Mouse (Mus musculus) heart, adult 2 months (tissue): ENCODE measurements at regions not wholly inside any gene's neighbourhood (a gene's known extent, or its start where the extent isn't known, plus 50 kb on each side); places are given as distances from the start of the nearest gene placed in this dataset.

Source experiments
- CTCF ChIP-seq: fragments of 200-600 bp; IDR thresholded peaks from 2 replicates; pipeline ENCODE4 v1.8.1; 2022; ENCODE audit warnings: antibody characterized with exemption, mild to moderate bottlenecking, moderate library complexity
- POLR2A ChIP-seq: fragments of 200-500 bp; IDR thresholded peaks from 2 replicates; pipeline ENCODE4 v1.6.1; 2011; ENCODE audit warnings: mild to moderate bottlenecking, low read depth, low read length, control low read depth; ENCODE audit not compliant: insufficient read depth

DNA sequence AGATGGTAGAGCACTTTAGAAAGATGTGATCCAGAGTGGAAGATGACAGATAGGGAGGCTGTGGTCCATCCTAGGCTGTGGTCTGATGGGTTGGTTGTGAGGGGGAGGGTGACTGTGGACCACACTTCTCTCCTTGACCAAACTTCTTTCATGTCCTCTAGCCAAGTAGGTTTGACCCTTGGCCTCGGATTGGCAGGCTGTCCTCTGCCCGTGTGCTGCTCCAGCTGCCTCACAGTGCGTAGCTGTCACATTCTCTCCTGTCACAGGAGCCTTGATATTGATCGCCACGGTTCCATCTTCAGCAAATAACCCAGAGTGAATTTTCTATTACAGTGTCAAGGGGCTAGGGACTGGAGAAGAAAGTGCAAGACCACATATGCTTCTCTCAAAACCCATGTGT, 506.9 kb downstream of the Tbc1d22a start:
- no peak for TF ChIP-seq CTCF
- no peak for TF ChIP-seq POLR2A
